11 mouse cellular contexts compared by ENCODE assay signal in genomic region chr1:165681045-165681794, GRCm38 (mm10). TPM values are rescaled to one million over a fixed set of nuclear protein-coding genes. Genes with fewer than 3 reads are reported as not detected.
A peak's percentile ranks its signal among the peaks of the same experiment; 100 is the strongest.
DNase-seq lines count a peak whose midpoint lies in the region; ATAC-seq and TF ChIP-seq lines count a peak whose summit lies in the region.
"Had no signal": no experiment of that assay in that cellular context is flagged by ENCODE, and none has a peak within 500 bp of the region (broad histone marks: within the 10 kb centered on the region; RNA-seq: fewer than 3 reads in every experiment).

No protein-coding gene starts in this region.

- H3K27ac ChIP-seq in kidney, embryonic 16.5 days (ENCODE audit: low read length), result peak overlapping the region; percentile 33
- no peak overlapping the region for H3K27ac ChIP-seq in MEL (ENCODE audit: control insufficient read depth, low read depth, low read length)

- H3K4me3 ChIP-seq in kidney, embryonic 16.5 days (ENCODE audit: low read length), result no peak overlapping the region
- no peak overlapping the region for H3K4me3 ChIP-seq in MEL (ENCODE audit: control insufficient read depth in 1 of 2, insufficient read depth in 1 of 2, low read depth in 2 of 2, low read length in 2 of 2)

- no peak for TF ChIP-seq EP300 in MEL (IDR thresholded peaks at IDR 0.05; ENCODE audit: low read depth in 1 of 2, low read length in 2 of 2)

- TF ChIP-seq CTCF in MEL (IDR thresholded peaks at IDR 0.05 in 2 of 3, conservative IDR thresholded peaks at IDR 0.05 in 1 of 3; ENCODE audit: control insufficient read depth in 1 of 3, insufficient read depth in 1 of 3, low read depth in 2 of 3, low read length in 3 of 3, poor library complexity in 1 of 3, severe bottlenecking in 1 of 3), result peak in 1 of 3 experiments; percentile 25; a peak in 2 of 6 replicates

- no peak overlapping the region for H3K4me2 ChIP-seq in kidney, embryonic 16.5 days (replicated peaks; ENCODE audit: low read depth, low read length)

- peaks cover 7% of the 10 kb centered on the region; the same call in 1 of the 2 replicates for H3K79me2 ChIP-seq in MEL (ENCODE audit: control insufficient read depth, insufficient read depth, low read length, poor library complexity)

- WGBS in kidney, embryonic 16.5 days, result 46% methylated on average over 13 of the region's 13 CpGs

- no peaks in the 10 kb centered on the region for H3K9me3 ChIP-seq in kidney, embryonic 16.5 days (ENCODE audit: low read length)
- no peaks in the 10 kb centered on the region for H3K9me3 ChIP-seq in MEL (replicated peaks; ENCODE audit: insufficient read depth, low read length)

- no peak for DNase-seq in kidney, adult 8-10 months
- DNase-seq in MEL (ENCODE audit: low read depth, low spot score), result no peak
- peak; percentile 36 for DNase-seq in lung, postnatal 25 days (ENCODE audit: low spot score)
- DNase-seq in adrenal gland, postnatal 36 days, result no peak
- no peak for DNase-seq in gastrocnemius, adult 8-10 months (ENCODE audit: low spot score in 2 of 2)
- no peak for DNase-seq in gastrocnemius, postnatal 14 days
- DNase-seq: cerebellum, postnatal 36 days; layer of hippocampus, adult 9-11 months had no signal

- H3K27me3 ChIP-seq in kidney, embryonic 16.5 days (ENCODE audit: insufficient read depth, low read length), result no peaks in the 10 kb centered on the region
- H3K27me3 ChIP-seq in MEL (ENCODE audit: control insufficient read depth in 1 of 2, insufficient read depth in 2 of 2, low read length in 2 of 2), result no peaks in the 10 kb centered on the region

- intact Hi-C loops in gastrocnemius, postnatal 14 days (cut with DNase I; ENCODE audit: low total_unique reads), result no loop called here

- H3K36me3 ChIP-seq in kidney, embryonic 16.5 days (ENCODE audit: insufficient read depth, low read length), result peaks cover 10% of the 10 kb centered on the region
- no peaks in the 10 kb centered on the region; a peak in 1 of 4 replicates for H3K36me3 ChIP-seq in MEL (ENCODE audit: control insufficient read depth in 1 of 2, insufficient read depth in 2 of 2, low read length in 2 of 2)

- H3K9ac ChIP-seq in kidney, embryonic 16.5 days (replicated peaks; ENCODE audit: low read length), result no peak overlapping the region
- no peak overlapping the region for H3K9ac ChIP-seq in MEL (ENCODE audit: control insufficient read depth, low read depth, low read length, poor library complexity, severe bottlenecking)

- no peak for TF ChIP-seq POLR2A in MEL (IDR thresholded peaks at IDR 0.05; ENCODE audit: control insufficient read depth in 1 of 2, insufficient read depth in 1 of 2, low read depth in 1 of 2, low read length in 2 of 2, poor library complexity in 1 of 2)

- peak; percentile 17; the same call in 1 of the 2 replicates for TF ChIP-seq RAD21 in MEL (IDR thresholded peaks at IDR 0.05; ENCODE audit: low read depth, low read length)

- ATAC-seq in kidney, embryonic 16.5 days (ENCODE audit: low FRiP score, low TSS enrichment), result 0 out of 2 replicates have a peak, but pooled peaks have one; percentile 6
- peak; percentile 70 for ATAC-seq in granulocyte monocyte progenitor cell, adult 5-6 weeks (replicated peaks; ENCODE audit: poor library complexity, severe bottlenecking)
- ATAC-seq: Patski had no signal

- peaks cover 34% of the 10 kb centered on the region for H3K4me1 ChIP-seq in kidney, embryonic 16.5 days (ENCODE audit: insufficient read depth, low read length)
- no peaks in the 10 kb centered on the region for H3K4me1 ChIP-seq in MEL (ENCODE audit: control insufficient read depth in 1 of 2, insufficient read depth in 2 of 2, low read length in 2 of 2)

TF ChIP-seq in MEL, 35 proteins besides CTCF, POLR2A, EP300 and RAD21:
- peak; percentile 16 for TF ChIP-seq SMC3 (IDR thresholded peaks at IDR 0.05; ENCODE audit: low read depth, low read length)
- TF ChIP-seq BHLHE40 (IDR thresholded peaks at IDR 0.05; ENCODE audit: borderline replicate concordance, low read depth, low read length), result no peak

RNA-seq across cellular contexts. Expression of gene Rcsd1, which starts 28.3 kb away (rescaled TPM):
- polyA plus RNA-seq in kidney, embryonic 16.5 days (2015; fragmentation: Nextera tagmentation; extraction: Ambion mirVana), result 54.9 and 61.4 TPM in 2 replicates
- total RNA-seq in MEL (2012; rRNA removed), result 19.0 and 23.2 TPM in 2 replicates
- polyA plus RNA-seq in MEL (2012; ENCODE audit: insufficient read depth in 1 of 2, insufficient read length in 2 of 2, low read depth in 1 of 2, low replicate concordance in 2 of 2, missing spikeins in 1 of 2), result 10 to 100 TPM in 1 of 2 experiments, not detected in 1; 38.0 TPM
- 68.0 and 79.0 TPM in 2 replicates for total RNA-seq in granulocyte monocyte progenitor cell, adult 5-6 weeks (2014; fragmentation: Nextera tagmentation)
- 99.9 and 116 TPM in 2 replicates for total RNA-seq in granulocyte monocyte progenitor cell, adult 5-6 weeks (2017)
- total RNA-seq in adrenal gland, postnatal 36 days (2021), result 10 to 100 TPM; 12.4 to 20.2 TPM
- 100 to 1,000 TPM in 3 of 4 experiments, 10 to 100 TPM in 1; 81.2 to 107 (median 103) TPM for total RNA-seq in gastrocnemius, adult 8-10 months (2022)
- 100 to 1,000 TPM; 117 to 125 TPM for total RNA-seq in gastrocnemius, postnatal 14 days (2021)

RNA-seq across cellular contexts. Expression of gene Mpzl1, which starts 46.9 kb away (rescaled TPM):
- polyA plus RNA-seq in kidney, embryonic 16.5 days (2015; fragmentation: Nextera tagmentation; extraction: Ambion mirVana), result 221 and 236 TPM in 2 replicates
- 3.2 and 3.8 TPM in 2 replicates for total RNA-seq in MEL (2012; rRNA removed)
- polyA plus RNA-seq in MEL (2012; ENCODE audit: insufficient read depth in 1 of 2, insufficient read length in 2 of 2, low read depth in 1 of 2, low replicate concordance in 2 of 2, missing spikeins in 1 of 2), result 10 to 100 TPM in 1 of 2 experiments, not detected in 1; 19.8 TPM
- total RNA-seq in granulocyte monocyte progenitor cell, adult 5-6 weeks (2014; fragmentation: Nextera tagmentation), result 0.98 and 20.5 TPM in 2 replicates
- 0.41 and 0.73 TPM in 2 replicates for total RNA-seq in granulocyte monocyte progenitor cell, adult 5-6 weeks (2017)
- total RNA-seq in adrenal gland, postnatal 36 days (2021), result 10 to 100 TPM; 22.7 to 30.8 TPM
- total RNA-seq in gastrocnemius, adult 8-10 months (2022), result 1 to 10 TPM; 5.1 to 6.1 (median 6.0) TPM
- total RNA-seq in gastrocnemius, postnatal 14 days (2021), result 10 to 100 TPM; 23.8 to 25.6 TPM
